Mouse (Mus musculus): ENCODE data around the gene Ifi205. TPM values are rescaled to one million over a fixed set of nuclear protein-coding genes. Genes with fewer than 3 reads are reported as not detected.

The Ifi205 gene
- polyA plus RNA-seq, 1 experiment from 2014 or later = 2.9 TPM

Other genes with a start within 250 kb of the Ifi205 start
- gene Ifi211, start 118.8 kb downstream of the Ifi205 start, polyA plus RNA-seq (2016; fragmentation: Nextera tagmentation; extraction: Ambion mirVana) = 3.4 and 3.8 TPM in 2 replicates
- 3.3 and 4.1 TPM in 2 replicates for gene Mndal, start 89.3 kb downstream of the Ifi205 start, polyA plus RNA-seq (2016; fragmentation: Nextera tagmentation; extraction: Ambion mirVana)
- gene Ifi203, start 89.1 kb downstream of the Ifi205 start, polyA plus RNA-seq (2016; fragmentation: Nextera tagmentation; extraction: Ambion mirVana) = 0.18 and 0.35 TPM in 2 replicates
- gene Ifi202b, start 49.1 kb downstream of the Ifi205 start, polyA plus RNA-seq (2016; fragmentation: Nextera tagmentation; extraction: Ambion mirVana) = not detected in 2 replicates
- gene Olfr433, start 8.9 kb upstream of the Ifi205 start, polyA plus RNA-seq (2016; fragmentation: Nextera tagmentation; extraction: Ambion mirVana) = 0.05 TPM in 1 of 2 replicates, not detected in the other
- gene Olfr432, start 17.4 kb upstream of the Ifi205 start, polyA plus RNA-seq (2016; fragmentation: Nextera tagmentation; extraction: Ambion mirVana) = not detected in 2 replicates
- gene Olfr430, start 34.8 kb upstream of the Ifi205 start, polyA plus RNA-seq (2016; fragmentation: Nextera tagmentation; extraction: Ambion mirVana) = not detected in 2 replicates
- gene Olfr429, start 52.5 kb upstream of the Ifi205 start, polyA plus RNA-seq (2016; fragmentation: Nextera tagmentation; extraction: Ambion mirVana) = not detected in 2 replicates
- not detected in 2 replicates for gene Olfr427, start 65.1 kb upstream of the Ifi205 start, polyA plus RNA-seq (2016; fragmentation: Nextera tagmentation; extraction: Ambion mirVana)
- gene Olfr231, start 89.4 kb upstream of the Ifi205 start, polyA plus RNA-seq (2016; fragmentation: Nextera tagmentation; extraction: Ambion mirVana) = not detected in 2 replicates
- gene Olfr424, start 99.7 kb upstream of the Ifi205 start, polyA plus RNA-seq (2016; fragmentation: Nextera tagmentation; extraction: Ambion mirVana) = not detected in 2 replicates
- gene Olfr420, start 123.8 kb upstream of the Ifi205 start, polyA plus RNA-seq (2016; fragmentation: Nextera tagmentation; extraction: Ambion mirVana) = not detected in 2 replicates
- gene Spta1, start 141.0 kb upstream of the Ifi205 start, polyA plus RNA-seq (2016; fragmentation: Nextera tagmentation; extraction: Ambion mirVana) = 6.1 and 6.8 TPM in 2 replicates
- gene Olfr419, start 220.3 kb upstream of the Ifi205 start, polyA plus RNA-seq (2016; fragmentation: Nextera tagmentation; extraction: Ambion mirVana) = not detected in 2 replicates

All from heart, embryonic 12.5 days (tissue).